Mouse (Mus musculus) E14TG2a.4 (cell line): ENCODE measurements around the gene Nlrp1b.

Experiments
- H3K27me3 ChIP-seq: 2 replicates; pipeline ENCODE4 v1.6.1; 2014; ENCODE audit warnings: low read length, control low read depth; ENCODE audit not compliant: insufficient read depth
- H3K36me3 ChIP-seq: 2 replicates; pipeline ENCODE4 v1.6.1; 2014; ENCODE audit warnings: low read length, control low read depth; ENCODE audit not compliant: insufficient read depth
- H3K4me1 ChIP-seq: replicated peaks from 2 replicates; pipeline ENCODE4 v1.6.1; 2014; ENCODE audit warnings: low read depth, low read length, control low read depth
- H3K4me3 ChIP-seq: replicated peaks from 2 replicates; pipeline ENCODE4 v1.5.1; 2014; ENCODE audit warnings: mild to moderate bottlenecking, low read length
- H3K9me3 ChIP-seq: 2 replicates; pipeline ENCODE4 v1.6.1; 2014; ENCODE audit warnings: low read length, control low read depth
- CTCF ChIP-seq: conservative IDR thresholded peaks from 2 replicates; pipeline ENCODE4 v1.5.1; 2014; ENCODE audit warnings: low read length
- NANOG ChIP-seq: IDR thresholded peaks from 2 replicates; pipeline ENCODE4 v1.6.1; 2014; ENCODE audit warnings: borderline replicate concordance, low read length, mixed read lengths
- POU5F1 ChIP-seq: IDR thresholded peaks from 2 replicates; pipeline ENCODE4 v1.6.1; 2014; ENCODE audit warnings: low read length, borderline replicate concordance

Nlrp1b gene

GRCm38 (mm10) chr11:71230684-71231480 is at the start of gene Nlrp1b:
Nlrp1b (minus strand) TSS chr11:71230733.
- H3K4me3 ChIP-seq = no peak within 1 kb of the TSS
- TF ChIP-seq CTCF (no peak), POU5F1 (no peak), NANOG (no peak)
- H3K9me3 ChIP-seq = no peaks in the 10 kb centered on the region
- no peaks in the 10 kb centered on the region for H3K36me3 ChIP-seq
- H3K4me1 ChIP-seq = no peaks in the 10 kb centered on the region
- no peaks in the 10 kb centered on the region for H3K27me3 ChIP-seq

GRCm38 (mm10) chr11:71261036-71261435 is 30.5 kb upstream of the Nlrp1b start:
- no peaks in the 10 kb centered on the region for H3K36me3 ChIP-seq
- H3K9me3 ChIP-seq = no peaks in the 10 kb centered on the region
- H3K4me3 ChIP-seq = no peak overlapping the region
- no peak for TF ChIP-seq POU5F1
- no peak for TF ChIP-seq NANOG
- TF ChIP-seq CTCF = no peak
- no peaks in the 10 kb centered on the region for H3K4me1 ChIP-seq
- H3K27me3 ChIP-seq = no peaks in the 10 kb centered on the region

GRCm38 (mm10) chr11:71251333-71251732 is 20.8 kb upstream of the Nlrp1b start:
- TF ChIP-seq CTCF (no peak), POU5F1 (no peak), NANOG (no peak)
- no peak overlapping the region for H3K4me3 ChIP-seq
- H3K4me1 ChIP-seq = no peaks in the 10 kb centered on the region
- no peaks in the 10 kb centered on the region for H3K36me3 ChIP-seq
- H3K9me3 ChIP-seq = no peaks in the 10 kb centered on the region
- no peaks in the 10 kb centered on the region for H3K27me3 ChIP-seq

DNA sequence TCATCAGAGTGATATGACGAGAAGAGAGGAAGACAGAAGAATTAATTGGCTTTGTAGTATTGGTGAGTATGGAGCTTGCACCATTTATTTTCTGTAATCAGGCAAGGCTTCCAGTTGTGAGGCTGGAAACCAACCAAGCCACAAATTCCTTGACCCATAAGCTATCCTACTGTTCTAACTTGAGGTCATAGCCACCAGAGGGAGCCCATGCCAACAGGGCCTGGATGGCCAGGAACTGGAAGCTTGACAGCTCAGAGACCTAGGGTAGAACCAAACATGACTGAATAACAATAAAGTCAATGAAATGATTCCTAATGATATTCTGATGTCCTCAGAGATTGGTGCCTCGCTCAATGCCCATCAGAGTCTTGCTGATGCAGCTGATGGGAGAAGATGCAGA is 5.9 kb downstream of the Nlrp1b start:
- Histone ChIP-seq H3K9me3 (no peaks in the 10 kb centered on the region), H3K4me3 (no peak overlapping the region), H3K27me3 (no peaks in the 10 kb centered on the region), H3K36me3 (no peaks in the 10 kb centered on the region), H3K4me1 (no peaks in the 10 kb centered on the region)
- TF ChIP-seq NANOG (no peak), POU5F1 (no peak)

- Histone ChIP-seq H3K4me3 (no peak overlapping the region), H3K9me3 (no peaks in the 10 kb centered on the region), H3K4me1 (no peaks in the 10 kb centered on the region), H3K36me3 (no peaks in the 10 kb centered on the region), H3K27me3 (no peaks in the 10 kb centered on the region)
- TF ChIP-seq CTCF (no peak), POU5F1 (no peak), NANOG (no peak)
Measured at GRCm38 (mm10) chr11:71202703-71203102, 27.8 kb downstream of the Nlrp1b start.

- Histone ChIP-seq H3K27me3 (no peaks in the 10 kb centered on the region), H3K4me1 (no peaks in the 10 kb centered on the region), H3K4me3 (no peak overlapping the region), H3K36me3 (no peaks in the 10 kb centered on the region), H3K9me3 (no peaks in the 10 kb centered on the region)
- TF ChIP-seq POU5F1 = no peak
- TF ChIP-seq CTCF = no peak
- TF ChIP-seq NANOG = no peak
Measured at GRCm38 (mm10) chr11:71199349-71199748, 31.2 kb downstream of the Nlrp1b start.

GRCm38 (mm10) chr11:71169633-71170032 is 60.9 kb downstream of the Nlrp1b start:
- H3K36me3 ChIP-seq = no peaks in the 10 kb centered on the region
- no peak for TF ChIP-seq CTCF
- TF ChIP-seq NANOG = no peak
- no peak for TF ChIP-seq POU5F1
- no peaks in the 10 kb centered on the region for H3K4me1 ChIP-seq
- no peaks in the 10 kb centered on the region for H3K27me3 ChIP-seq
- no peaks in the 10 kb centered on the region for H3K9me3 ChIP-seq
- no peak overlapping the region for H3K4me3 ChIP-seq

DNA sequence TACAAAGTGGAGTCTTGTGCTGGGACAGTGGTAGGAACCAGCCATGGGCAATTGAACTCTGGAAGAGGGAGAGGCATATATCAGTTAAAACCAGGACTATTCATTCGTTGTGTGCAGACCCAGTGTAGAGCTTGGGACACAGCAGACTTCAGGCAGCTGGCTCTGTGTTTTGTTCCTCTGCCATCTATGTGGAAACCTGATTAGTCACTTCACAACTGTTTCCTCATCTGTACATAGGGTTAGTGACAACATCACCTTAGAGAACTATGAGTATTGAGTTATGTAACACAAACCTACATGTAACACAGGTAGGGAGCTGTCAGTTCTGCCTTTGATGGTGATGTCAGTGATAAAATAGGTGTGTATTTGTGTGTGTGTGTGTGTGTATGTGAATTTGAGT is 66.4 kb downstream of the Nlrp1b start:
- TF ChIP-seq POU5F1 = no peak
- TF ChIP-seq NANOG = no peak
- no peak for TF ChIP-seq CTCF
- H3K9me3 ChIP-seq = no peaks in the 10 kb centered on the region
- no peaks in the 10 kb centered on the region for H3K27me3 ChIP-seq
- no peak overlapping the region for H3K4me3 ChIP-seq
- H3K4me1 ChIP-seq = no peaks in the 10 kb centered on the region
- no peaks in the 10 kb centered on the region for H3K36me3 ChIP-seq

- TF ChIP-seq CTCF (no peak), POU5F1 (no peak), NANOG (no peak)
- H3K9me3 ChIP-seq = no peaks in the 10 kb centered on the region
- H3K36me3 ChIP-seq = no peaks in the 10 kb centered on the region
- no peak overlapping the region for H3K4me3 ChIP-seq
- no peaks in the 10 kb centered on the region for H3K27me3 ChIP-seq
- H3K4me1 ChIP-seq = no peaks in the 10 kb centered on the region
Measured at GRCm38 (mm10) chr11:71159439-71160136, 70.9 kb downstream of the Nlrp1b start.
